Mouse (Mus musculus) heart, embryonic 10.5 days (tissue): ENCODE results near the gene Scrt2. TPM values are rescaled to one million over a fixed set of nuclear protein-coding genes. Genes with fewer than 3 reads are reported as not detected.

Experiments used
- DNase-seq: peaks from one replicate; pipeline ENCODE4 v3.0.0-alpha.2; 2017; ENCODE audit warnings: low spot score
- H3K27ac ChIP-seq: fragments of 300-500 bp; sonication (generic); 2 replicates; pipeline ENCODE4 v1.5.1; 2016; ENCODE audit warnings: mild to moderate bottlenecking
- H3K27me3 ChIP-seq: fragments of 300-500 bp; sonication (generic); 2 replicates; pipeline ENCODE4 v1.6.1; 2016; ENCODE audit warnings: mild to moderate bottlenecking; ENCODE audit not compliant: poor library complexity, insufficient read depth, severe bottlenecking
- H3K36me3 ChIP-seq: fragments of 300-500 bp; sonication (generic); 2 replicates; pipeline ENCODE4 v1.6.1; 2016; ENCODE audit warnings: mild to moderate bottlenecking, moderate library complexity
- H3K4me1 ChIP-seq: fragments of 300-500 bp; sonication (generic); 2 replicates; pipeline ENCODE4 v1.6.1; 2016; ENCODE audit warnings: mild to moderate bottlenecking
- H3K4me3 ChIP-seq: fragments of 300-500 bp; sonication (generic); 2 replicates; pipeline ENCODE4 v1.5.1; 2016; ENCODE audit warnings: mild to moderate bottlenecking, moderate library complexity
- H3K9me3 ChIP-seq: fragments of 300-500 bp; sonication (generic); 2 replicates; pipeline ENCODE4 v1.6.1; 2016; ENCODE audit warnings: mild to moderate bottlenecking, moderate library complexity
- WGBS: fragments of 180-500 bp; shearing (Covaris S2); methylation state at CpG from one replicate; pipeline ENCODE4 v1.1.7; 2016; 5-methylcytosine and 5-hydroxymethylcytosine counted together
- polyA plus RNA-seq: library from polyadenylated mRNA; unstranded; fragments of >200 nt; fragmentation: Nextera tagmentation; extraction: Ambion mirVana; gene quantifications from 2 replicates; pipeline ENCODE4 v1.2.1, GENCODE M21; 2016

Scrt2 gene
- polyA plus RNA-seq: not detected in 2 replicates

GRCm38 (mm10) chr2:152080685-152081541, at the start of gene Scrt2:
Gene Scrt2 (plus strand): TSS chr2:152081529.
- no peak for DNase-seq
- Histone ChIP-seq H3K4me1 (peaks cover 21% of the 10 kb centered on the region), H3K9me3 (no peaks in the 10 kb centered on the region), H3K36me3 (no peaks in the 10 kb centered on the region), H3K4me3 (peak within 1 kb of the TSS; percentile 57), H3K27me3 (peaks cover 98% of the 10 kb centered on the region), H3K27ac (no peak within 1 kb of the TSS)
- WGBS: 3% methylated on average over 19 of the region's 24 CpGs

GRCm38 (mm10) chr2:152040101-152040500, 41.2 kb upstream of the Scrt2 start:
- H3K4me3 ChIP-seq: no peak overlapping the region
- DNase-seq: no peak
- H3K4me1 ChIP-seq: no peaks in the 10 kb centered on the region
- no peaks in the 10 kb centered on the region for H3K36me3 ChIP-seq
- no peak overlapping the region for H3K27ac ChIP-seq
- peaks cover 2% of the 10 kb centered on the region; the same call in 1 of the 2 replicates for H3K9me3 ChIP-seq
- H3K27me3 ChIP-seq: peaks cover 56% of the 10 kb centered on the region

GRCm38 (mm10) chr2:152047116-152048002, 34.0 kb upstream of the Scrt2 start:
- Histone ChIP-seq H3K36me3 (no peaks in the 10 kb centered on the region), H3K9me3 (no peaks in the 10 kb centered on the region), H3K4me3 (peak overlapping the region; percentile 24; the same call in 1 of the 2 replicates), H3K27ac (no peak overlapping the region), H3K4me1 (peaks cover 34% of the 10 kb centered on the region), H3K27me3 (peaks cover 82% of the 10 kb centered on the region)
- DNase-seq: no peak
- 2% methylated on average over 25 of the region's 25 CpGs for WGBS

- no peak for DNase-seq
- WGBS: under 1% methylated on average over 82 of the region's 82 CpGs
- Histone ChIP-seq H3K4me1 (peaks cover 34% of the 10 kb centered on the region), H3K9me3 (no peaks in the 10 kb centered on the region), H3K27me3 (peaks cover 88% of the 10 kb centered on the region), H3K4me3 (peak overlapping the region; percentile 70), H3K27ac (peak overlapping the region; percentile 72), H3K36me3 (no peaks in the 10 kb centered on the region)
Measured at GRCm38 (mm10) chr2:152048003-152048980, 33.0 kb upstream of the Scrt2 start.

GRCm38 (mm10) chr2:152048981-152049441, 32.3 kb upstream of the Scrt2 start:
- Histone ChIP-seq H3K27me3 (peaks cover 88% of the 10 kb centered on the region), H3K4me3 (peak overlapping the region; percentile 70), H3K27ac (peak overlapping the region; percentile 72), H3K4me1 (peaks cover 34% of the 10 kb centered on the region), H3K36me3 (no peaks in the 10 kb centered on the region), H3K9me3 (no peaks in the 10 kb centered on the region)
- DNase-seq: no peak
- WGBS: under 1% methylated on average over 24 of the region's 24 CpGs

- Histone ChIP-seq H3K27ac (no peak overlapping the region), H3K9me3 (no peaks in the 10 kb centered on the region), H3K36me3 (no peaks in the 10 kb centered on the region), H3K4me1 (peaks cover 34% of the 10 kb centered on the region), H3K27me3 (peaks cover 87% of the 10 kb centered on the region), H3K4me3 (peak overlapping the region; percentile 70)
- WGBS: 3% methylated on average over 13 of the region's 13 CpGs
- DNase-seq: no peak
Measured at GRCm38 (mm10) chr2:152049611-152050270, 31.6 kb upstream of the Scrt2 start.

GRCm38 (mm10) chr2:152050316-152050715, 31.0 kb upstream of the Scrt2 start:
- Histone ChIP-seq H3K9me3 (no peaks in the 10 kb centered on the region), H3K27ac (no peak overlapping the region), H3K36me3 (no peaks in the 10 kb centered on the region), H3K27me3 (peaks cover 88% of the 10 kb centered on the region), H3K4me1 (peaks cover 34% of the 10 kb centered on the region), H3K4me3 (no peak overlapping the region)
- 5% methylated on average over 7 of the region's 7 CpGs for WGBS
- DNase-seq: no peak

- no peak for DNase-seq
- no peak overlapping the region for H3K4me3 ChIP-seq
- peaks cover 38% of the 10 kb centered on the region for H3K4me1 ChIP-seq
- WGBS: 63% methylated on average over 3 of the region's 3 CpGs
- H3K27me3 ChIP-seq: peaks cover 99% of the 10 kb centered on the region
- no peak overlapping the region for H3K27ac ChIP-seq
- no peaks in the 10 kb centered on the region for H3K9me3 ChIP-seq
- H3K36me3 ChIP-seq: no peaks in the 10 kb centered on the region
Measured at GRCm38 (mm10) chr2:152051985-152052384, 29.3 kb upstream of the Scrt2 start.

GRCm38 (mm10) chr2:152055406-152055805, 25.9 kb upstream of the Scrt2 start:
- Histone ChIP-seq H3K27ac (no peak overlapping the region), H3K9me3 (no peaks in the 10 kb centered on the region), H3K27me3 (peaks cover 82% of the 10 kb centered on the region), H3K4me3 (no peak overlapping the region), H3K4me1 (peaks cover 5% of the 10 kb centered on the region; the same call in 1 of the 2 replicates), H3K36me3 (no peaks in the 10 kb centered on the region)
- DNase-seq: no peak
- 48% methylated on average over 1 of the region's 1 CpGs for WGBS

GRCm38 (mm10) chr2:152056368-152057251, 24.7 kb upstream of the Scrt2 start:
- Histone ChIP-seq H3K4me1 (peaks cover 5% of the 10 kb centered on the region; the same call in 1 of the 2 replicates), H3K27me3 (peaks cover 74% of the 10 kb centered on the region), H3K36me3 (no peaks in the 10 kb centered on the region), H3K9me3 (no peaks in the 10 kb centered on the region), H3K4me3 (no peak overlapping the region), H3K27ac (peak overlapping the region; percentile 53; the same call in 1 of the 2 replicates)
- DNase-seq: no peak
- 59% methylated on average over 22 of the region's 22 CpGs for WGBS

GRCm38 (mm10) chr2:152057252-152057563, 24.1 kb upstream of the Scrt2 start:
- no peak for DNase-seq
- Histone ChIP-seq H3K36me3 (no peaks in the 10 kb centered on the region), H3K4me1 (peaks cover 5% of the 10 kb centered on the region; the same call in 1 of the 2 replicates), H3K4me3 (no peak overlapping the region), H3K9me3 (no peaks in the 10 kb centered on the region), H3K27ac (no peak overlapping the region), H3K27me3 (peaks cover 68% of the 10 kb centered on the region)
- 66% methylated on average over 9 of the region's 9 CpGs for WGBS
